Mouse (Mus musculus) embryonic facial prominence, embryonic 15.5 days (tissue): ENCODE results near the gene Arhgap32. TPM values are rescaled to one million over a fixed set of nuclear protein-coding genes. Genes with fewer than 3 reads are reported as not detected.
"Not testable (repeated sequence)": the region's sequence is repeated elsewhere in the genome, so short reads cannot be mapped to it uniquely, and the experiment has no call there.

Source experiments
- ATAC-seq: fragments of 200-750 bp; cut with Nextera tagmentation; 2 replicates; pipeline ENCODE4 v1.8.0; 2017; ENCODE audit warnings: low read depth, moderate TSS enrichment; ENCODE audit not compliant: insufficient number of reproducible peaks, low FRiP score, low TSS enrichment
- H3K27ac ChIP-seq: fragments of 300-500 bp; sonication (generic); replicated peaks from 2 replicates; pipeline ENCODE4 v1.5.1; 2015; ENCODE audit warnings: mild to moderate bottlenecking, inconsistent platforms
- H3K27me3 ChIP-seq: fragments of 300-500 bp; sonication (generic); 2 replicates; pipeline ENCODE4 v1.6.1; 2015; ENCODE audit warnings: inconsistent platforms
- H3K36me3 ChIP-seq: fragments of 300-500 bp; sonication (generic); 2 replicates; pipeline ENCODE4 v1.6.1; 2015; ENCODE audit warnings: mild to moderate bottlenecking, inconsistent platforms
- H3K4me1 ChIP-seq: fragments of 300-500 bp; sonication (generic); 2 replicates; pipeline ENCODE4 v1.6.1; 2015; ENCODE audit warnings: inconsistent platforms
- H3K4me2 ChIP-seq: fragments of 300-500 bp; sonication (generic); replicated peaks from 2 replicates; pipeline ENCODE4 v1.6.1; 2015; ENCODE audit warnings: mild to moderate bottlenecking, inconsistent platforms
- H3K4me3 ChIP-seq: fragments of 300-500 bp; sonication (generic); replicated peaks from 2 replicates; pipeline ENCODE4 v1.5.1; 2015; ENCODE audit warnings: mild to moderate bottlenecking, inconsistent platforms
- H3K9ac ChIP-seq: fragments of 300-500 bp; sonication (generic); 2 replicates; pipeline ENCODE4 v1.6.1; 2015; ENCODE audit warnings: inconsistent platforms
- H3K9me3 ChIP-seq: fragments of 300-500 bp; sonication (generic); replicated peaks from 2 replicates; pipeline ENCODE4 v1.6.1; 2016; ENCODE audit warnings: inconsistent platforms
- WGBS: fragments of 180-500 bp; shearing (Covaris S2); methylation state at CpG from one replicate; pipeline ENCODE4 v1.1.7; 2015; 5-methylcytosine and 5-hydroxymethylcytosine counted together
- polyA plus RNA-seq: library from polyadenylated mRNA; unstranded; fragments of >200 nt; fragmentation: Nextera tagmentation; extraction: Ambion mirVana; gene quantifications from 2 replicates; pipeline ENCODE4 v1.2.1, GENCODE M21; 2015

Gene Arhgap32
- polyA plus RNA-seq, 1 experiment from 2014 or later = 8.3 TPM

DNA sequence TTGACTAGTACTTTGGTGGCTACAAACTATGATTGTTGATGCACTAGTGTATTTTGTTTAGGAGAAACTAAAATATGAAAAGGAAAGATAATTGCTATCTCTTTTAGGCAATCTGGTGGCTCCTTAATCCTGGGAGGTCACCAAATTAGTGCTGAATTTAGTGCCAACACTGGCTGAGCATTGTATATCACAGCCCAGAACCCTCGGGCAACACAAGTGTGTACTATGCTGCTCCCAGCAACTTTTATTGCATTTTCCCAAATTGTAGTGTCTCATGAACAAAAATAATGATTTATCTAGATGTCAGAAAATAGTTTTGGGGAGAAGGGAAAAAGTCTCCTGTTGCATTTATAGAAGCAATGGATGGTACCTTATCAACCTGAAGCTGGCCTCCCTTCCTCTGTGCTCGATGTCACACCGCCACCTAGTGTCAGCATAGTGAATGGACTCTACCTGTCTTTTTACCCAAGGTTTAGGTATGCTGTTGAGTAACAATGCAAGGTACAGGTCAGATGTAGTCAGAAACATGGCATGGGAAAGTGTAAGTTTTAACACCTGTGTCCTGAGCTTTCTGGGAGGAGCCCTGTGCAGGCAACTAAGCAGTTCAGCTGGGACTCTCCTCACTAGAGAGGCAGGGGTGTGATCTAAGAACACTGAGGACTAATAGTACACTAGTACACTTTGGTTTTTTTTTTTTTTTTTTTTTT lies 43.1 kb downstream of the Arhgap32 start:
- Histone ChIP-seq H3K4me2 (no peak overlapping the region), H3K4me3 (no peak overlapping the region), H3K27ac (no peak overlapping the region), H3K27me3 (no peaks in the 10 kb centered on the region), H3K9me3 (no peaks in the 10 kb centered on the region), H3K4me1 (no peaks in the 10 kb centered on the region), H3K9ac (no peak overlapping the region), H3K36me3 (no peaks in the 10 kb centered on the region)
- ATAC-seq = no peak
- WGBS = 24% methylated on average over 3 of the region's 3 CpGs

DNA sequence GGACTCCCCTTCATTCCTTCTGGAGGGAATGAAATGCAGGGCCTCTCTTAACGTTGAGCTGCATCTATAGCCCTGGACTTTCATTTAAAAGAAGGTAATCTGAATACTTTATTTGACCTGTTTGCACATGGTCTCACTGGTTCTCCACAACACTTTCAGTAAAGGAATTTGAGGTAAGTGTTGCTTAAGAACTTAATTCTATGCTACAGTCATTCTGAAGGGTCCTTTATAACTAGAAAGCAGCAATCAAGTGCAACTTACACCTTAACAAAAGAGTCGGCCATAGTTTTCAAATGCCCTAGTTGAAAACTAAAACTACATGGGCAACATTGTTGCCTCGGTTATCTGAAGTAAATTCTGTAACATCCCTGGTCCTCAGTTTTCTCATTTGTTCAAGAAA lies 43.8 kb downstream of the Arhgap32 start:
- Histone ChIP-seq H3K4me1 (no peaks in the 10 kb centered on the region), H3K27ac (no peak overlapping the region), H3K9me3 (no peaks in the 10 kb centered on the region), H3K27me3 (no peaks in the 10 kb centered on the region), H3K36me3 (no peaks in the 10 kb centered on the region), H3K4me3 (no peak overlapping the region), H3K9ac (no peak overlapping the region), H3K4me2 (no peak overlapping the region)
- 69% methylated on average over 3 of the region's 3 CpGs for WGBS
- ATAC-seq = no peak

GRCm38 (mm10) chr9:32162792-32163191 lies 46.9 kb downstream of the Arhgap32 start:
- no peak overlapping the region for H3K4me2 ChIP-seq

DNA sequence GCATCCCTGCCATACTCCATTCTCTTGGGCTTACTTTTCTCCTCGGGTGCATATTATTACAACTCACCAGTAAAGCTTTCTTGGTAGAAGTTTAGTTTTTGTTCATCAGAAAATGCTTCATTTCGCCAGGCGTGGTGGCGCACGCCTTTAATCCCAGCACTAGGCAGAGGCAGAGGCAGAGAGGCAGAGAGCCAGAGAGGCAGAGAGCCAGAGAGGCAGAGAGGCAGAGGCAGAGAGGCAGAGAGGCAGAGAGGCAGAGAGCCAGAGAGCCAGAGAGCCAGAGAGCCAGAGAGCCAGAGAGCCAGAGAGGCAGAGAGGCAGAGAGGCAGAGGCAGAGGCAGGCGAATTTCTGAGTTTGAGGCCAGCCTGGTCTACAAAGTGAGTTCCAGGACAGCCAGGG lies 47.9 kb downstream of the Arhgap32 start:
- not testable (repeated sequence) for H3K4me1 ChIP-seq, H3K27ac ChIP-seq, H3K9ac ChIP-seq, H3K27me3 ChIP-seq, ATAC-seq, H3K4me3 ChIP-seq, H3K36me3 ChIP-seq, H3K9me3 ChIP-seq, H3K4me2 ChIP-seq
- 85% methylated on average over 6 of the region's 6 CpGs for WGBS

More at GRCm38 (mm10) chr9:32162792-32163191, 46.9 kb downstream of the Arhgap32 start:
- Histone ChIP-seq H3K9ac (no peak overlapping the region), H3K4me3 (no peak overlapping the region), H3K27ac (no peak overlapping the region), H3K36me3 (0 out of 2 replicates have a peak, but pooled peaks cover 4% of the 10 kb centered on the region), H3K9me3 (no peaks in the 10 kb centered on the region), H3K27me3 (no peaks in the 10 kb centered on the region), H3K4me1 (no peaks in the 10 kb centered on the region)
- ATAC-seq = no peak
- 83% methylated on average over 2 of the region's 2 CpGs for WGBS

- no peaks in the 10 kb centered on the region for H3K4me1 ChIP-seq
- WGBS = 87% methylated on average over 5 of the region's 5 CpGs
- ATAC-seq = no peak
- H3K4me3 ChIP-seq = no peak overlapping the region
- H3K9me3 ChIP-seq = no peaks in the 10 kb centered on the region
- no peaks in the 10 kb centered on the region for H3K27me3 ChIP-seq
- H3K9ac ChIP-seq = no peak overlapping the region
- no peak overlapping the region for H3K27ac ChIP-seq
- H3K4me2 ChIP-seq = no peak overlapping the region
- 0 out of 2 replicates have a peak, but pooled peaks cover 6% of the 10 kb centered on the region for H3K36me3 ChIP-seq
These were observed 52.7 kb downstream of the Arhgap32 start for GRCm38 (mm10) chr9:32168546-32169137.

DNA sequence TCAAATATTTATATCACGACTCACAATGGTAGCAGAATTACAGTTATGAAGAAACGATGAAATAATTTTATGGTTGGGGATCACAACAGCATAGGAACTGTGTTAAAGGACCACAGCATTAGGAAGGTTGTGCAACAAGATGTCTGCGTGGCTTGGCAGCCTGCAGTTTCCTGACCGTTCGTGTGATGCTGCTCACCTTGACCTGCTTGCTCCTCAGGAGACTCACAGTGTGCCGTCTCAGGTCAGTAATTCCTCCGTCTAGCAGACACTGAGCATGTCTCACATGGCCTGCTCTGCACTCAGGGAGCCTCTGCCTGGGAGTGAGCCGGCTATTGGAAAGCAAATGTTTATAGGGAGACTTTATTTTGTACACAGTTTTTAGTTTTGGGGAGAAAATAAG lies 54.8 kb downstream of the Arhgap32 start:
- no peak overlapping the region for H3K9ac ChIP-seq
- no peaks in the 10 kb centered on the region for H3K9me3 ChIP-seq
- no peak overlapping the region for H3K27ac ChIP-seq
- H3K4me2 ChIP-seq = no peak overlapping the region
- no peaks in the 10 kb centered on the region for H3K4me1 ChIP-seq
- 81% methylated on average over 8 of the region's 8 CpGs for WGBS
- 0 out of 2 replicates have a peak, but pooled peaks cover 2% of the 10 kb centered on the region for H3K36me3 ChIP-seq
- H3K4me3 ChIP-seq = no peak overlapping the region
- no peak for ATAC-seq
- H3K27me3 ChIP-seq = no peaks in the 10 kb centered on the region

- Histone ChIP-seq H3K4me3 (no peak overlapping the region), H3K4me2 (no peak overlapping the region), H3K36me3 (no peaks in the 10 kb centered on the region), H3K27ac (no peak overlapping the region), H3K4me1 (0 out of 2 replicates have a peak, but pooled peaks cover 4% of the 10 kb centered on the region), H3K27me3 (no peaks in the 10 kb centered on the region), H3K9ac (no peak overlapping the region), H3K9me3 (no peaks in the 10 kb centered on the region)
- no peak; the same call in 1 of the 2 replicates for ATAC-seq
- WGBS = 37% methylated on average over 4 of the region's 4 CpGs
These were observed 60.7 kb downstream of the Arhgap32 start for GRCm38 (mm10) chr9:32176612-32177011.

DNA sequence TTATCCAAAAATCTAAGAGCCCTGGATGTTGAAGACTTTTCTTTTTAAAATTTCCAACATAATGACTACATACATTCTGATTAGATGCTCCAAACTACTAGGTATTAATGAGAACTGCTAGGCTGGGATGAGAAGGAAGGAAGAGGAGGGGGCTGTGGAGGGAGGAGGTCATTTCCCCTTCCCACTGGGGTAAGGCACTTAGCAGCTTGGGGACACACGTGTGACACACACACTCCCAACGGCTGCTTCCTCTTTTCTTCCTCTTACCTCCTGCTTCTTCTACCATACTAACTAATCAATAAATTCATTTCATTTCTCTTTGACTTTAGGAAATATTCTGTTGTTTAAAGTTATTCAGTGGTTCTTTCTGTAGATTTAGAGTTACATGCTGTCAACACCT lies 65.2 kb downstream of the Arhgap32 start:
- H3K4me3 ChIP-seq = no peak overlapping the region
- peaks cover 19% of the 10 kb centered on the region; the same call in 1 of the 2 replicates for H3K36me3 ChIP-seq
- no peak overlapping the region for H3K27ac ChIP-seq
- no peaks in the 10 kb centered on the region for H3K27me3 ChIP-seq
- H3K9ac ChIP-seq = no peak overlapping the region
- H3K9me3 ChIP-seq = no peaks in the 10 kb centered on the region
- no peak for ATAC-seq
- no peak overlapping the region for H3K4me2 ChIP-seq
- 0 out of 2 replicates have a peak, but pooled peaks cover under 1% of the 10 kb centered on the region for H3K4me1 ChIP-seq
- WGBS = 44% methylated on average over 2 of the region's 2 CpGs

- Histone ChIP-seq H3K9me3 (no peaks in the 10 kb centered on the region), H3K36me3 (peaks cover 29% of the 10 kb centered on the region), H3K4me3 (no peak overlapping the region), H3K4me1 (no peaks in the 10 kb centered on the region), H3K27me3 (no peaks in the 10 kb centered on the region), H3K9ac (no peak overlapping the region), H3K4me2 (no peak overlapping the region), H3K27ac (no peak overlapping the region)
- WGBS = 93% methylated on average over 2 of the region's 2 CpGs
- no peak for ATAC-seq
These were observed 70.6 kb downstream of the Arhgap32 start for GRCm38 (mm10) chr9:32186489-32186888.

GRCm38 (mm10) chr9:32192295-32193073 lies 76.5 kb downstream of the Arhgap32 start:
- H3K4me2 ChIP-seq = no peak overlapping the region
- no peak overlapping the region for H3K4me3 ChIP-seq
- H3K27me3 ChIP-seq = no peaks in the 10 kb centered on the region
- WGBS = 60% methylated on average over 5 of the region's 5 CpGs
- no peaks in the 10 kb centered on the region for H3K9me3 ChIP-seq
- no peaks in the 10 kb centered on the region for H3K4me1 ChIP-seq
- ATAC-seq = no peak
- no peak overlapping the region for H3K9ac ChIP-seq
- no peak overlapping the region for H3K27ac ChIP-seq
- H3K36me3 ChIP-seq = peaks cover 11% of the 10 kb centered on the region

DNA sequence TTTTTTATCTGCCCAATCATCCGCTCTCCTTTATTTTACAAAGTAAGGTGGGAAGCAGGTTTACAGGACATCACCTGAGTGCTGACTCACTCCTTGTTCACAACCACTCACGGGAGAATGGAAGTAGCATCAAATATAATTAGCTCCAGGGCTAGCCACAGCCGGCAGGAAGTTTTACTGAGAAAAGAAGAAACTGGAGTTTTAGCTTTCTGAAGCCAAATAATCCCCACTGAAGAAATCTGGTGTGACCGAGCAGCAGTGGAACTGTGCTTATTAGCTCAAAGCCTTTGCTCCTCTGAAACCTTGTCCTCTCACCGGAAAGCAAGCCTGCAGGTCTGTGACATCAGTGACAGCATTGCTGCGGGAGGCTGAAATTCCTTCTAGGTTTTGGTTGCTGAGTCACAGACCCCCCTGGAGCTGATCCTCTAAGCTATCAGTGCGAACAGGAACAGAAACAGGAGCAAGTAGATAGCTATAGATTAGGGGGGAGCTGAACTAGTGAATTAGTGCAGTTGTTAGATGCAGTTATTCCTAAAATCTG lies 88.6 kb downstream of the Arhgap32 start:
- H3K27ac ChIP-seq = no peak overlapping the region
- no peak for ATAC-seq
- 33% methylated on average over 7 of the region's 7 CpGs for WGBS
- H3K9ac ChIP-seq = no peak overlapping the region
- H3K36me3 ChIP-seq = no peaks in the 10 kb centered on the region
- no peaks in the 10 kb centered on the region for H3K4me1 ChIP-seq
- H3K9me3 ChIP-seq = no peaks in the 10 kb centered on the region
- no peak overlapping the region for H3K4me3 ChIP-seq
- no peak overlapping the region for H3K4me2 ChIP-seq
- H3K27me3 ChIP-seq = no peaks in the 10 kb centered on the region
